Mouse (Mus musculus): ENCODE results near the gene Isy1. TPM values are rescaled to one million over a fixed set of nuclear protein-coding genes. Genes with fewer than 3 reads are reported as not detected.
A peak's percentile ranks its signal among the peaks of the same experiment; 100 is the strongest.

The Isy1 gene
- 10 to 100 TPM; 27.6 to 31.2 TPM for total RNA-seq (2021)

- intact Hi-C loops (cut with DNase I), result loop anchor here (2.0 kb wide), 1 partner anchor 48 kb away; the partner anchor contains the start of gene Copg1
Measured at GRCm38 (mm10) chr6:87838551-87839197, at the start of gene Isy1. TSS of gene Isy1 (minus strand) at chr6:87838798.

GRCm38 (mm10) chr6:87887594-87888233 is 49.1 kb upstream of the Isy1 start, which contains the start of gene Copg1:
TSS of gene Copg1 (plus strand) at chr6:87887814.
- intact Hi-C loops (cut with DNase I), result loop anchor here (1.0 to 2.0 kb wide), 2 partner anchors 36 to 49 kb away; partner anchors contain the start of genes Cnbp and Isy1

More at GRCm38 (mm10) chr6:87838551-87839197, at the start of gene Isy1:
- DNase-seq (ENCODE audit: low spot score in 2 of 2), result peak; percentile 96 to 99

GRCm38 (mm10) chr6:87886721-87887120 is 48.1 kb upstream of the Isy1 start:
- DNase-seq (ENCODE audit: low spot score in 2 of 2), result no peak
- intact Hi-C loops (cut with DNase I), result loop anchor here (1.0 to 2.0 kb wide), 2 partner anchors 35 to 48 kb away; partner anchors contain the start of genes Cnbp and Isy1

More at GRCm38 (mm10) chr6:87887594-87888233, 49.1 kb upstream of the Isy1 start, which contains the start of gene Copg1:
- DNase-seq (ENCODE audit: low spot score in 2 of 2), result peak; percentile 100

DNA sequence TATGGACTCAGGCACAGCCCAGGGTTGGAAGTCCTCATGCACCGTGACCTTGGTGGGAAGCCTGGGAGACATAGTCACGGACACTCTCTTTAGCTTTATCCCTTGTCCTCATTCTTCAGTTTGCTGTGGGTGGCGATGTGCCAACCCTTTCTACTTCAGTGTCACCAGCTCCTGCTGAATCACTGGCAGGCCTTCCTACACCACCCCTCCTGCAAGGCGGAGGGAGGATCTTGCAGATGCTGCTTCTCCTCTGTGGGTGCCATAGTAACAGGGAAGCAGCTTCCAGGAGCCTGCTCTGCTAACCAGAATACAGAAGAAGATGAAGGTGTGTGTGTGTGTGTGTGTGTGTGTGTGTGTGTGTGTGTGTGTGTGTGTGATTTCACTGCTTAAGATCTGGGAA is 44.2 kb upstream of the Isy1 start:
- intact Hi-C loops (cut with DNase I), result no loop called here

DNA sequence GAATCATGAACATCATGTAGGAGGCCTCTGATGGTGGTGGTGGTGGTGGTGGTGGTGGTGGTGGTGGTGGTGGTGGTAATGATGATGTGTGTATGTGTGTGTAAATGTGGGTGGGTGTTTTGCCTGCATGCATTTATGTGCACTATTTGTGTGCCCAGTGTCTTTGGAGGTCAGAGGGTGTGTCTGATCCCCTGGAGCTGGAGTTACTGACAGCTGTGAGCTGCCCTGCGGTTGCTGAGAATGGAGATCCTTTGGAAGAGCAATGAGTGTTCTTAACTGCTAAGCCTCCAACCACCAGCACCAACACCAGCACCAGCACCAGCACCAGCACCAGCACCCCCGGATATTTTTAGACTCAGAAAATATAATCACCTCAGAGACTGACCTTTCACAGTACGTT is 43.6 kb upstream of the Isy1 start:
- intact Hi-C loops (cut with DNase I), result no loop called here
- DNase-seq (ENCODE audit: low spot score in 2 of 2), result no peak

More for the DNA sequence above, 44.2 kb upstream of the Isy1 start:
- DNase-seq (ENCODE audit: low spot score in 2 of 2), result peak; percentile 82 to 96

DNA sequence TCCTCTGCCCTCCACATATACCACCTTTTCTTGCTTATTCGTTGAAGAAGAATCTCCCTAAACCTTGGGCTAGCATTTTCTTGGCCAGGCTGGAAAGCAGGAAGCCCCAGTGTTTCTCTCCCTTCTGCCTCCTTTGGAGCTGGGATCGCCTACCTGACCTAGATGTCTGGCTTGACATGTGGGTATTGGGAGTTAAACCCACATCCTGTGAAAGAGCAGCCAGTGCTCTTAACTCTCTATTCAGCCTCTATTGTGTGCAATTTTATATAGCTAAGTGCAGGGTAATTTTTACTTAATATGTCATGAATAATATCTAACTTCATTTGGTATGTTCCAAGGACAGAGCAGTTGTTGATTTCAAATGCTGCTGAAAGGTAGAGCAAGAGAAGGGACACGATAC is 41.0 kb upstream of the Isy1 start:
- intact Hi-C loops (cut with DNase I), result no loop called here
- DNase-seq (ENCODE audit: low spot score in 2 of 2), result no peak

GRCm38 (mm10) chr6:87879010-87879409 is 40.4 kb upstream of the Isy1 start:
- intact Hi-C loops (cut with DNase I), result no loop called here
- no peak for DNase-seq (ENCODE audit: low spot score in 2 of 2)

- intact Hi-C loops (cut with DNase I), result no loop called here
- no peak for DNase-seq (ENCODE audit: low spot score in 2 of 2)
Measured at GRCm38 (mm10) chr6:87876068-87876643, 37.6 kb upstream of the Isy1 start.

DNA sequence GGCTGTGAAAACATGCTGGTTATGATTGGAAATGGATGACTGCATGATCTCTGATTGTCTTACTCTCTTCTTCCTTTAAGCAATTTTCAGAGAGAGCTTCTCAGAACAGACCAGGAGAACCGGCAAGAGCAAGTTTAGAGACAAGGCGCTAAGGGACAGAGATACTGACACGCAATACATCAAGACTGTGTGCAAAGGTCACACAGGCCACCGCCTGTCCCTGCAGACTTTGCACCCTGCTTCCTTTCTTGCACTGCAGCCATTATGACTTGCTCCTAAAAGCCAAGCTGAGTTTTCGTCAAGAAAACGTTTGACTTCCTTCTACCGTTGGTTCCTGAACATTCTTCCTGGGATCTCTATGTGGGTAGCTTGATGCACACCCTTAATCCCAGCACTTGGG is 37.0 kb upstream of the Isy1 start:
- intact Hi-C loops (cut with DNase I), result no loop called here
- DNase-seq (ENCODE audit: low spot score in 2 of 2), result no peak

DNA sequence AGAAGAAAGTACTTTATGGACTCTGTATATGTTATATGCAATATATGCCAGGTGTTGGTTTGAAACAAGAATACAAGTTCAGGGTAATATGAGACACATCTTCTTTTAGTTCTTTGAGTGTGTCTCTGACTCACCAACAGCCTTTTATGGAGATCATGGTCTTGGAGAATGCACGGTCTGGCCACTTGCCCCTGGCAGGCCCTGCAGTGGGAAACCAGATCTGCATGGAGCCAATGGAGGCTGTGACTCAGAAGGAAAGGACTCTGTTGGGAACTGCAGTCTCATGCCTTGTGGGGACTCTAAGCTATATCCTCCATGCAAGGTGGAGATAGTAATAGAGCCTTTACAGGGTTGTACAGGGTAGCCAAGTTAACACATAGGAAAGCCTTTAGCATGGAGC is 36.5 kb upstream of the Isy1 start:
- DNase-seq (ENCODE audit: low spot score in 2 of 2), result peak in 1 of 2 experiments; percentile 53
- intact Hi-C loops (cut with DNase I), result no loop called here

DNA sequence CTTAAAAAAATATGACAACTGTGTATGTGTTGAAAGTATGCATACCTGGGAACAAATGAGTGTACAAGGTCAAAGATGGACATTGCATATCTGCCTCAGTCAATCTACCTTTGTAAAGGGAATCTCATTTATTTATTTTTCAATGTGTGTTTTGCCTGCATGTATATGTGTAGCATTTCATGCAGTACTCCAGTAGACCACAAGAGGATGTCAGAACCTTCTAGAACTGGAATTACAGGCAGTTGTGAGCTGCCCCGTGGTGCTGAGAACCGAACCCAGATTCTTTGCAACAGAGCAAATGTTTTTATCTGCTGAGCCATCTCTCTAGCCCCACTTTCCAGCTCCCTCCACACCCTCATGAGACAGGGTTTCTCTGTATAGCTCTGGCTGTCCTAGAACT is 35.4 kb upstream of the Isy1 start:
- DNase-seq (ENCODE audit: low spot score in 2 of 2), result no peak
- intact Hi-C loops (cut with DNase I), result no loop called here

DNA sequence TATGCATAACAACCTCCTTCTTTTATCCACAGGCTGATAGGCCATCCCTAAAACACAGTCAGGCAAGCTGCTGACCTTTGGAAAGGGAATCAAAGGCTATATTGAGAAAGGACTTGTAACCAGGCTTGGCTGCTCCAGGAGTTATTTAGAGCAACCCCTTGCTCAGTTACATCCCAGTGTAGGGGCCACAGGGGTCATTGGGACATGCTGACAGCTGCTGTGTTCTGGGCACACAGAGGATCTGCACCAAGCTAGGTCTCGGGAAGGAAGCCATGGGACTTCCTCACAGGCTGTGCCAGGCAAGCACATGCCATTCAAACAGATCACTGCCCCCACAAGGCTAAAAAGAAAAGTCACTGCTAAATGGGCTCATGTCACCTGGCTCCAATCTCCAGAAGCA is 34.5 kb upstream of the Isy1 start:
- no peak for DNase-seq (ENCODE audit: low spot score in 2 of 2)
- intact Hi-C loops (cut with DNase I), result no loop called here

DNA sequence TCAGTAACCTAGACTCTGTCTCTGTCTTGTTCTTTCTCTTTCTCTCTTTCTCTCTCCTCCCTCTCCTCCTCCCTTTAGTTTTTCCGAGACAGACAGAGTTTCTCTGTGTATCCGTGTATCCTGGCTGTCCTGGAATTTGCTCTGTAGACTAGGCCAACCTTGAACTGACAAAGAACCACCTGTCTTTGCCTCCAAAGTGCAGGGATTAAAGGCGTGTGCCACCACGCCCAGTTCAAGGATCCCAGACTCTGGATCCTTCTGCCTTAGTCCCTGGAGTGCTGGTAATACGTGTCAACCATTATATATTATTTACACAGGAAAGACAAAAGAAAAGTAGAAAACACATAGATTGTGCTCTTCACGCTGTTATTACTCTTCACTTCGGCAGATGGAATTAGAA is 32.6 kb upstream of the Isy1 start:
- intact Hi-C loops (cut with DNase I), result no loop called here
- DNase-seq (ENCODE audit: low spot score in 2 of 2), result no peak

- no peak for DNase-seq (ENCODE audit: low spot score in 2 of 2)
- intact Hi-C loops (cut with DNase I), result no loop called here
Measured at GRCm38 (mm10) chr6:87870440-87870839, 31.8 kb upstream of the Isy1 start.

- peak in 1 of 2 experiments; percentile 58 for DNase-seq (ENCODE audit: low spot score in 2 of 2)
- intact Hi-C loops (cut with DNase I), result no loop called here
Measured at GRCm38 (mm10) chr6:87868871-87869506, 30.4 kb upstream of the Isy1 start.

DNA sequence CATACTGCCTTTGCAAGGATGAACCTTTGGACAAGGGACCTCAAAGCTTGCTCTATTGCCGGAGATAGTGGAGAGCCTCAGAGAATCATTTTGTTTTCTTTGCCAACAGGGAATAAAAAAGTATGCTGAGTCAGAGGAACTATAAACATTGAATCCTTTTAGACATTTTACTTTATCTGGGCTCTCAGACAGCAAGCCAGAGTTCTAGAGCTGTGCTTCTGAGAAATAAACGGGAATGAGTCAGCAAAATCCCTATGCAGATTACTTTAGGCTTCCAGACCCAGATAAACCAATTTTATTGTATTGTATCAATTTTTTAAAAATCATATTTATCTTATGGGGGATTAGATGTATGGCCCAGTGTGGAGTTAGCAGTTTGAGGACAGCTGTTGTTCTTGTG is 28.7 kb upstream of the Isy1 start:
- DNase-seq (ENCODE audit: low spot score in 2 of 2), result peak in 1 of 2 experiments; percentile 35
- intact Hi-C loops (cut with DNase I), result no loop called here

DNA sequence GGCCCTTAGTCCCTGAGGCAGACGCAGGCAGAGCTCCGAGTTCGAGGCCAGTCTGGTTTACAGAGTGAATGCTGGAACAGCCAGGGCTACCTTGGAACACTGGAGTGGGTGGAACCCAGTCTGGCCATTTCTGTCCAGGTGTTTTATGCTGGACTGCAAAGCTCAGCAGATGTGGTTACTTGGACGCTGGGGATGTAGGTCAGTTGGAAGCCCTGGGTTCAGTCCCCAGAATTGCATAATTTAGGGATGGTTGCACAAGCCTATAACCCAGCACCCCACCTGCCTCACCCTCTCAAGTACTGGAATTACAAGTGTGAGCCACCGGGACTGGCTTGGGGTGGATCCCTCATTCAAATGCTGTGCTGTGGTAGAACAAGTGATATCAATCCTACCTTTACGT is 27.6 kb upstream of the Isy1 start:
- DNase-seq (ENCODE audit: low spot score in 2 of 2), result no peak
- intact Hi-C loops (cut with DNase I), result no loop called here

- DNase-seq (ENCODE audit: low spot score in 2 of 2), result peak; percentile 25 to 83
- intact Hi-C loops (cut with DNase I), result no loop called here
Measured at GRCm38 (mm10) chr6:87857071-87857470, 18.5 kb upstream of the Isy1 start.

- no peak for DNase-seq (ENCODE audit: low spot score in 2 of 2)
- intact Hi-C loops (cut with DNase I), result no loop called here
Measured at GRCm38 (mm10) chr6:87853446-87853845, 14.8 kb upstream of the Isy1 start.

DNA sequence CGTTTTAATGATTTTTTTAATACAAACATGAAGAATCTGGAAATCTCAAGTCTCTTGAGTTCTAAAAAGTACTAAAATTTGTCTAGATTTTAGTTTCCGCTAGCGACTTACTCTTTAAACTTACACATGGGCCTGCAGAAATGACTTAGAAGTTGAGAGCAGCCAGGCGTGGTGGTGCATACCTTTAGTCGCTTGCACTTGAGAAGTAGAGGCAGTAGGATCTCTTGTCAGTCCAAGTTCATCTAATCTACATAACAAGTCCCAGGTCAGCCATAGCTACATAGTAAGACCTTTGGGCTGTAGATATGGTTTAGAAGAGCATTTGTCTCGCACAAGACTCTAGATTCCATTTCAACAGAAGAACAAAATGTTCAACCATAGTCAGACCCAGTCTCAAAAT is 13.3 kb upstream of the Isy1 start:
- intact Hi-C loops (cut with DNase I), result loop anchor here (1.0 kb wide), 1 partner anchor 35 kb away; the partner anchor contains the start of gene Copg1

More for the DNA sequence above, 13.3 kb upstream of the Isy1 start:
- no peak for DNase-seq (ENCODE audit: low spot score in 2 of 2)
